Comparison of ENCODE assay signal across 28 mouse cellular contexts in genomic region chr3:39122250-39122649, GRCm38 (mm10).
DNase-seq lines count a peak whose midpoint lies in the region; ATAC-seq lines count a peak whose summit lies in the region.
"Had no signal": no experiment of that assay in that cellular context is flagged by ENCODE, and none has a peak within 500 bp of the region (broad histone marks: within the 10 kb centered on the region; RNA-seq: fewer than 3 reads in every experiment).

No protein-coding gene starts in this region.

- H3K36me3 ChIP-seq in kidney, embryonic 14.5 days (ENCODE audit: control insufficient read depth, insufficient read depth, low read length), result no peaks in the 10 kb centered on the region
- H3K36me3 ChIP-seq in kidney, embryonic 16.5 days (ENCODE audit: insufficient read depth, low read length), result no peaks in the 10 kb centered on the region
- H3K36me3 ChIP-seq: embryonic facial prominence, embryonic 13.5 days; embryonic facial prominence, embryonic 15.5 days; forebrain, embryonic 10.5 days; forebrain, embryonic 12.5 days; G1E had no signal

- no peak overlapping the region for H3K9ac ChIP-seq in kidney, embryonic 14.5 days (ENCODE audit: low read depth, low read length)
- no peak overlapping the region for H3K9ac ChIP-seq in kidney, embryonic 16.5 days (replicated peaks; ENCODE audit: low read length)
- H3K9ac ChIP-seq: embryonic facial prominence, embryonic 13.5 days; embryonic facial prominence, embryonic 15.5 days; forebrain, embryonic 12.5 days had no signal

- no peaks in the 10 kb centered on the region for H3K4me1 ChIP-seq in kidney, embryonic 14.5 days (ENCODE audit: control insufficient read depth, insufficient read depth, low read length)
- no peaks in the 10 kb centered on the region for H3K4me1 ChIP-seq in kidney, embryonic 16.5 days (ENCODE audit: insufficient read depth, low read length)
- H3K4me1 ChIP-seq: embryonic facial prominence, embryonic 13.5 days; embryonic facial prominence, embryonic 15.5 days; forebrain, embryonic 10.5 days; forebrain, embryonic 12.5 days had no signal

- H3K4me3 ChIP-seq in kidney, embryonic 14.5 days (ENCODE audit: low read length), result no peak overlapping the region
- H3K4me3 ChIP-seq in kidney, embryonic 16.5 days (ENCODE audit: low read length), result no peak overlapping the region
- H3K4me3 ChIP-seq: embryonic facial prominence, embryonic 13.5 days; embryonic facial prominence, embryonic 15.5 days; erythroblast, embryonic 14.5 days; forebrain, embryonic 10.5 days; forebrain, embryonic 12.5 days had no signal

- no peaks in the 10 kb centered on the region for H3K27me3 ChIP-seq in kidney, embryonic 14.5 days (ENCODE audit: control insufficient read depth, insufficient read depth, low read length)
- no peaks in the 10 kb centered on the region for H3K27me3 ChIP-seq in kidney, embryonic 16.5 days (ENCODE audit: insufficient read depth, low read length)
- H3K27me3 ChIP-seq: CH12.LX; embryonic facial prominence, embryonic 13.5 days; embryonic facial prominence, embryonic 15.5 days; forebrain, embryonic 12.5 days; Patski had no signal

- no peak overlapping the region for H3K27ac ChIP-seq in kidney, embryonic 14.5 days (ENCODE audit: low read depth, low read length)
- H3K27ac ChIP-seq in kidney, embryonic 16.5 days (ENCODE audit: low read length), result no peak overlapping the region
- H3K27ac ChIP-seq: embryonic facial prominence, embryonic 13.5 days; embryonic facial prominence, embryonic 15.5 days; forebrain, embryonic 10.5 days; forebrain, embryonic 12.5 days had no signal

- peaks cover 5% of the 10 kb centered on the region; the same call in 1 of the 2 replicates for H3K9me3 ChIP-seq in kidney, embryonic 14.5 days (ENCODE audit: control insufficient read depth, low read length)
- H3K9me3 ChIP-seq in kidney, embryonic 16.5 days (ENCODE audit: low read length), result peaks cover 7% of the 10 kb centered on the region
- H3K9me3 ChIP-seq: embryonic facial prominence, embryonic 13.5 days; embryonic facial prominence, embryonic 15.5 days; forebrain, embryonic 10.5 days; forebrain, embryonic 12.5 days had no signal

- peak; percentile 81 for ATAC-seq in kidney, embryonic 14.5 days (ENCODE audit: low FRiP score, low TSS enrichment)
- peak; percentile 78 for ATAC-seq in kidney, embryonic 16.5 days (ENCODE audit: low FRiP score, low TSS enrichment)
- ATAC-seq: activated CD4-positive, CD25-positive, alpha-beta regulatory T cell, adult 4 months; CD4-positive, CD25-positive, alpha-beta regulatory T cell, adult 4 months; forebrain, embryonic 14.5 days; Patski had no signal

- no peak overlapping the region for H3K4me2 ChIP-seq in kidney, embryonic 14.5 days (replicated peaks; ENCODE audit: low read depth, low read length)
- H3K4me2 ChIP-seq in kidney, embryonic 16.5 days (replicated peaks; ENCODE audit: low read depth, low read length), result no peak overlapping the region
- H3K4me2 ChIP-seq: embryonic facial prominence, embryonic 13.5 days; embryonic facial prominence, embryonic 15.5 days; forebrain, embryonic 12.5 days had no signal

- 16% methylated on average over 1 of the region's 1 CpGs for WGBS in kidney, embryonic 14.5 days
- 23% methylated on average over 1 of the region's 1 CpGs for WGBS in kidney, embryonic 16.5 days

- DNase-seq in kidney, postnatal 36 days, result no peak
- no peak for DNase-seq in kidney, postnatal 14 days
- peak; percentile 45 for DNase-seq in forelimb bud, embryonic 11.5 days (ENCODE audit: low read depth, low spot score)
- peak; percentile 47 for DNase-seq in retina, postnatal 1 day
- no peak for DNase-seq in layer of hippocampus, postnatal 36 days
- DNase-seq: adrenal gland, adult 8-10 months; adrenal gland, postnatal 14 days; adrenal gland, postnatal 36 days; B cell, adult 2 months; cerebellum, adult 11-12 months; cerebellum, adult 2 months; cerebellum, adult 9-10 months; cerebellum, postnatal 14 days; cerebellum, postnatal 36 days; embryo, embryonic 11 days had no signal

Comparison
In these comparisons a context has a peak if more than half of its experiments do, and no peak if none do; other contexts are left out.
1. DNase-seq: peak in forelimb bud, embryonic 11.5 days (single experiment) and retina, postnatal 1 day (single experiment); none in kidney, postnatal 36 days (0 of 2), kidney, postnatal 14 days (single experiment) and layer of hippocampus, postnatal 36 days (0 of 2).